8 mouse cellular contexts compared by ENCODE assay signal in the genomic region with DNA sequence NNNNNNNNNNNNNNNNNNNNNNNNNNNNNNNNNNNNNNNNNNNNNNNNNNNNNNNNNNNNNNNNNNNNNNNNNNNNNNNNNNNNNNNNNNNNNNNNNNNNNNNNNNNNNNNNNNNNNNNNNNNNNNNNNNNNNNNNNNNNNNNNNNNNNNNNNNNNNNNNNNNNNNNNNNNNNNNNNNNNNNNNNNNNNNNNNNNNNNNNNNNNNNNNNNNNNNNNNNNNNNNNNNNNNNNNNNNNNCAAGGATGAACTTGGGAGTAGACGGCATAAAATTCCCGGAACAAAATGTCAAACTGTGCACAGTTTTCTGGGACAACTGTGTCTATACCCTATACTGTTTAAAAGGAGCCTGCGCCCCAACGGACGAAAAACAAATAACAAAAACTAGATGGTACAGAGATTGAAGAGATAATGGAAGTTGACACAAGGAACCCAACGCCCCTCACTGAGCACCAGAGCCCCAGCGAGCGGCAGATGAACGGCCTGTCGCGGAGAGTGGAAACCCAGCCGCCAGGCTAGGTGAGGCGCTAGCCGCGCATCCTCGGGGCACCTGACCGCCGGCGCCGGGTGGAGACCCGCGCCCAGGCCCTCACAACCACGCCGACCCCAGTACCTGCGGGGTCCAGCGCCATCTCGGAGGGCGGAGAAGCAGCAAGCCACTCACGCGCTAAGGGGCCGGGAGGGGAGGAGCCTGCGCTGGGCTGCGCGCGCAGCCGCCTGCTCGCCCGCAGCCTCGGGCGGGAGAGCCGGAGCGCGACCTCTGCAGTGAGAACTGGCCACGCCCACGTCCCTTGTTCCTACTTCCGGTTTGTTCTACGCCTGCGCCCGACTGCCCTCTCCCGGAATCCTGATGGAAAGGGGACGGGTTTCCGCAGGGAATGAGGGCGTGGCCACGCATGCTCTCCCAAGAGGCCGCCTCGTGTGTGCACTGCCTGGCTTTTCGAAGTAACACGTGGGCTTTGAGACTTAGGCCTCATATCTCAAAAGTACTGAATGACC. TPM values are rescaled to one million over a fixed set of nuclear protein-coding genes. Genes with fewer than 3 reads are reported as not detected.
A peak's percentile ranks its signal among the peaks of the same experiment; 100 is the strongest.
DNase-seq lines count a peak whose midpoint lies in the region; ATAC-seq and TF ChIP-seq lines count a peak whose summit lies in the region.

Gene Cmc1, minus strand, starts transcription at position 771 of the 996 bp plus-strand sequence.

- intact Hi-C loops in gastrocnemius, adult 2 months (cut with DNase I): loop anchor here (1.0 kb wide), 1 partner anchor 109 kb away; the partner anchor contains the start of gene Azi2
- intact Hi-C loops in left cerebral cortex, adult 2 months (cut with DNase I): loop anchor here (2.0 kb wide), 1 partner anchor 109 kb away; the partner anchor contains the start of gene Azi2

- peak within 1 kb of the TSS; percentile 66 for H3K9ac ChIP-seq in hindbrain, postnatal 0 days (replicated peaks; ENCODE audit: low read length)

- H3K4me2 ChIP-seq in hindbrain, postnatal 0 days (ENCODE audit: low read depth, low read length): peak within 1 kb of the TSS; percentile 56

- H3K4me1 ChIP-seq in hindbrain, postnatal 0 days (ENCODE audit: insufficient read depth, low read length): peaks cover 16% of the 10 kb centered on the region; the same call in 1 of the 2 replicates

- peak within 1 kb of the TSS; percentile 86 for H3K27ac ChIP-seq in gastrocnemius, adult 2 months
- peak within 1 kb of the TSS; percentile 79 for H3K27ac ChIP-seq in hindbrain, postnatal 0 days
- peak within 1 kb of the TSS; percentile 84 for H3K27ac ChIP-seq in left cerebral cortex, adult 2 months

- no peaks in the 10 kb centered on the region for H3K36me3 ChIP-seq in hindbrain, postnatal 0 days (ENCODE audit: insufficient read depth, low read length)

- no peaks in the 10 kb centered on the region for H3K27me3 ChIP-seq in hindbrain, postnatal 0 days (ENCODE audit: insufficient read depth, low read length)

- TF ChIP-seq CTCF in gastrocnemius, adult 2 months (IDR thresholded peaks at IDR 0.05): no peak
- peak; percentile 45 for TF ChIP-seq CTCF in hindbrain, postnatal 0 days (IDR thresholded peaks at IDR 0.05; ENCODE audit: low read depth)
- TF ChIP-seq CTCF in left cerebral cortex, adult 2 months (IDR thresholded peaks at IDR 0.05): no peak; the same call in 1 of the 2 replicates

- no peaks in the 10 kb centered on the region for H3K9me3 ChIP-seq in hindbrain, postnatal 0 days (ENCODE audit: low read length)

- under 1% methylated on average over 58 of the region's 58 CpGs for WGBS in hindbrain, postnatal 0 days

- peak; percentile 99 for DNase-seq in ZHBTc4 (ENCODE audit: low read depth, low spot score)
- peak; percentile 98 for DNase-seq in gastrocnemius, adult 2 months
- DNase-seq in hindbrain, postnatal 0 days (ENCODE audit: low spot score): peak; percentile 99
- peak; percentile 92 to 94 for DNase-seq in left cerebral cortex, adult 2 months (ENCODE audit: extremely low spot score in 1 of 2, low spot score in 2 of 2)
- DNase-seq in right cerebral cortex, adult 2 months (ENCODE audit: low spot score in 2 of 2): peak; percentile 93 to 95
- peak; percentile 97 for DNase-seq in urinary bladder, postnatal 14 days (ENCODE audit: low spot score)

- peak; percentile 86 for ATAC-seq in common myeloid progenitor, adult 5-6 weeks (replicated peaks; ENCODE audit: low read depth, poor library complexity, severe bottlenecking)
- peak; percentile 98 for ATAC-seq in hindbrain, postnatal 0 days
- ATAC-seq in megakaryocyte, adult 5-6 weeks (ENCODE audit: poor library complexity, severe bottlenecking): peak; percentile 88

- H3K4me3 ChIP-seq in gastrocnemius, adult 2 months: peak within 1 kb of the TSS; percentile 99
- peak within 1 kb of the TSS; percentile 74 for H3K4me3 ChIP-seq in hindbrain, postnatal 0 days (ENCODE audit: low read length)
- peak within 1 kb of the TSS; percentile 86 for H3K4me3 ChIP-seq in left cerebral cortex, adult 2 months

RNA-seq across cellular contexts. Expression of gene Cmc1, which starts in this region (rescaled TPM):
- 82.9 and 116 TPM in 2 replicates for total RNA-seq in common myeloid progenitor, adult 5-6 weeks (2017)
- total RNA-seq in gastrocnemius, adult 2 months (2021): 10 to 100 TPM; 20.0 to 25.0 TPM
- 2.0 and 2.3 TPM in 2 replicates for total RNA-seq in hindbrain, postnatal 0 days (2014; rRNA removed)
- 44.5 and 51.9 TPM in 2 replicates for polyA plus RNA-seq in hindbrain, postnatal 0 days (2015; fragmentation: Nextera tagmentation; extraction: Ambion mirVana)
- 10 to 100 TPM; 11.1 to 14.9 TPM for total RNA-seq in left cerebral cortex, adult 2 months (2021)
- 46.5 and 55.2 TPM in 2 replicates for total RNA-seq in megakaryocyte, adult 5-6 weeks (2015)
- total RNA-seq in megakaryocyte, adult 5-6 weeks (2017): 38.6 and 41.7 TPM in 2 replicates

Comparison
In these comparisons a context has a peak if more than half of its experiments do, and no peak if none do; other contexts are left out.
1. Peak in every context shown above with its lines: DNase-seq, ATAC-seq, H3K4me3 ChIP-seq and H3K27ac ChIP-seq.